Mouse (Mus musculus): ENCODE measurements around the gene Lingo1. TPM values are rescaled to one million over a fixed set of nuclear protein-coding genes. Genes with fewer than 3 reads are reported as not detected.

The Lingo1 gene
- polyA plus RNA-seq, 1 experiment = 1.0 TPM

GRCm38 (mm10) chr9:56700866-56701265 lies 95.4 kb downstream of the Lingo1 start:
- H3K27ac ChIP-seq (ENCODE audit: insufficient read depth, low read length) = no peak overlapping the region
- H3K9me3 ChIP-seq (replicated peaks; ENCODE audit: control insufficient read depth, insufficient read depth, low read length, poor library complexity, severe bottlenecking) = no peaks in the 10 kb centered on the region
- H3K4me1 ChIP-seq (ENCODE audit: control insufficient read depth, insufficient read depth, low read length) = no peaks in the 10 kb centered on the region

DNA sequence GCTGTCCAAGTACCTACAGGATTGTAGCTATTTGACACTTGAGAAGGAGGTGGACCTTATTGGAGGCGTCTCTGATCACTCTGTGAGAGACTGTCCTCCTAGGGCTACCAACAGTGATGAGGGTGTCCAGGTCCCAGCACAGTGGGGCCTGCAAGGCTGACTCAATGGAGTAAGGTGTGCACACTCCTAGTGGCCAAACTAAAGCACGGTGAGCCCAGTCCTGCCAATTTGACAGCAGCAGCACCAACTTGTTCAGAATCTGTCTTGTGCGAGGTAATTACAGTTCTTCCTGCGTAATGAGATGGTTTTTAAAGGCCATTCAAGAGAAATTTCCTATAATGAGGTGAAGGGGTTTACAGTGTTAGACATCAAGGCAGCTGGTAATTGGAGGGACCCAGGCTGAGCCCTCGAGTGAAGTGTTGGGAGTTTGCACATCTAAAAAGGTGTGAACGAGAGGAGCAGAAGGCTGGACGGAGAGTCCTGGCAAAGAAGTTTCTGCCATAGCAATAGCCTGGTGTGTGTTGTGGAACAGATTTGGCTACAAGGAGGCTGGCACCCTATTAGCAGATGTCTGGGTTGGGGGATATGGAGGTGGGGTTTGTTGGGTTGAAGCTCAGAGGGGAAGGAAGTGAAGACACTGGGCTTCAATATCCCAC lies 97.4 kb downstream of the Lingo1 start:
- Histone ChIP-seq H3K9ac (ENCODE audit: low read depth, poor library complexity, severe bottlenecking) (no peak overlapping the region), H3K27ac (ENCODE audit: insufficient read depth, low read length) (no peak overlapping the region), H3K36me3 (ENCODE audit: control insufficient read depth, insufficient read depth, low read length, poor library complexity, severe bottlenecking) (no peaks in the 10 kb centered on the region), H3K4me3 (ENCODE audit: low read depth, low read length) (no peak overlapping the region), H3K4me1 (ENCODE audit: control insufficient read depth, insufficient read depth, low read length) (no peaks in the 10 kb centered on the region), H3K9me3 (replicated peaks; ENCODE audit: control insufficient read depth, insufficient read depth, low read length, poor library complexity, severe bottlenecking) (no peaks in the 10 kb centered on the region), H3K27me3 (ENCODE audit: control insufficient read depth, insufficient read depth, low read length, poor library complexity, severe bottlenecking) (no peaks in the 10 kb centered on the region)
- no peak for TF ChIP-seq POLR2A (IDR thresholded peaks at IDR 0.05; ENCODE audit: insufficient read depth, low read length)
- no peak for TF ChIP-seq CTCF (IDR thresholded peaks at IDR 0.05; ENCODE audit: low read depth, low read length)
- no peak for TF ChIP-seq EP300 (IDR thresholded peaks at IDR 0.05; ENCODE audit: insufficient read depth, low read depth, low read length)

More at GRCm38 (mm10) chr9:56700866-56701265, 95.4 kb downstream of the Lingo1 start:
- no peak overlapping the region for H3K9ac ChIP-seq (ENCODE audit: low read depth, poor library complexity, severe bottlenecking)
- no peak overlapping the region for H3K4me3 ChIP-seq (ENCODE audit: low read depth, low read length)
- no peaks in the 10 kb centered on the region for H3K36me3 ChIP-seq (ENCODE audit: control insufficient read depth, insufficient read depth, low read length, poor library complexity, severe bottlenecking)
- H3K27me3 ChIP-seq (ENCODE audit: control insufficient read depth, insufficient read depth, low read length, poor library complexity, severe bottlenecking) = no peaks in the 10 kb centered on the region
- no peak for TF ChIP-seq CTCF (IDR thresholded peaks at IDR 0.05; ENCODE audit: low read depth, low read length)
- no peak for TF ChIP-seq POLR2A (IDR thresholded peaks at IDR 0.05; ENCODE audit: insufficient read depth, low read length)
- TF ChIP-seq EP300 (IDR thresholded peaks at IDR 0.05; ENCODE audit: insufficient read depth, low read depth, low read length) = no peak

DNA sequence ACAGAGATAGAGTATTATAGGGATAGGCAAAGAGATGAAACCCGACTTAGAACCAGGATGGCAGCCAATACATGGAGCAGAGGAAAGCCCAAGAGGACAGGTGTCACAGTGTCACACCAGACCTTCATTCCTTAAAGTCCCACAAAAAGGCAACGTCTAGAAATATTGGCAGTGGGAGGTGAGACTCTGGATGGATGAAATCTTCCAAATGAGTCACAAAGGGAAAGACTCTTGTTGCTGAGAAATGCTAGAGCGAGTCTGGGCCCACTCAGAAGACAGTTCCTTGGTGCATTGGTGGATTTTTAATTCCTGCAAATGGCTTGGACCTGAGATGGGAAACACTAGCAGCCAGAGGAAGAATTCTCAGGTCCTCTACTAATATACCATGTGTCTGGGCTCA lies 102.2 kb downstream of the Lingo1 start:
- no peaks in the 10 kb centered on the region for H3K4me1 ChIP-seq (ENCODE audit: control insufficient read depth, insufficient read depth, low read length)
- H3K27me3 ChIP-seq (ENCODE audit: control insufficient read depth, insufficient read depth, low read length, poor library complexity, severe bottlenecking) = no peaks in the 10 kb centered on the region
- H3K4me3 ChIP-seq (ENCODE audit: low read depth, low read length) = no peak overlapping the region
- no peak overlapping the region for H3K9ac ChIP-seq (ENCODE audit: low read depth, poor library complexity, severe bottlenecking)
- H3K27ac ChIP-seq (ENCODE audit: insufficient read depth, low read length) = no peak overlapping the region
- no peaks in the 10 kb centered on the region for H3K9me3 ChIP-seq (replicated peaks; ENCODE audit: control insufficient read depth, insufficient read depth, low read length, poor library complexity, severe bottlenecking)
- H3K36me3 ChIP-seq (ENCODE audit: control insufficient read depth, insufficient read depth, low read length, poor library complexity, severe bottlenecking) = no peaks in the 10 kb centered on the region
- TF ChIP-seq EP300 (IDR thresholded peaks at IDR 0.05; ENCODE audit: insufficient read depth, low read depth, low read length) = no peak
- TF ChIP-seq CTCF (IDR thresholded peaks at IDR 0.05; ENCODE audit: low read depth, low read length) = no peak
- no peak for TF ChIP-seq POLR2A (IDR thresholded peaks at IDR 0.05; ENCODE audit: insufficient read depth, low read length)

DNA sequence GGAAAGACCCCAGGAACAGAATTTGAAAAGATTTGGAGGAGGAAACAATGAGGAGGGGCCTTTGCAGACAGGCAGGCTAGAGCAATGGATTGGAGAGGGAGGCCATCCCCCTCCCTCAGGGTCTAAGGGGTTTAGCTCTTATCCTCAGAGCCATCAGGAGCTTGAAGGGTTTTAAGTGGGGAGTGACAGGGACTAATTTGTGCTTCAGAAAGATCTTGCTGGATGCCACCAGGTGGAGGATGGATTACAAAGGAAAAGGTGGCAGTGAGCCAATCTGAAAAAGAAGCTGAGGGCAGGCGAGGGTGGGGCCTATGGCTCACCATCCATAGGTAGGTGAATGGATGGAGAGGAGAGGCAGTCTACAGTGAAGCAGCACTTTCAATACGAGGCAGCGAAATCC lies 105.0 kb downstream of the Lingo1 start:
- H3K27me3 ChIP-seq (ENCODE audit: control insufficient read depth, insufficient read depth, low read length, poor library complexity, severe bottlenecking) = no peaks in the 10 kb centered on the region
- no peaks in the 10 kb centered on the region for H3K9me3 ChIP-seq (replicated peaks; ENCODE audit: control insufficient read depth, insufficient read depth, low read length, poor library complexity, severe bottlenecking)
- TF ChIP-seq EP300 (IDR thresholded peaks at IDR 0.05; ENCODE audit: insufficient read depth, low read depth, low read length) = no peak
- TF ChIP-seq CTCF (IDR thresholded peaks at IDR 0.05; ENCODE audit: low read depth, low read length) = no peak
- no peak for TF ChIP-seq POLR2A (IDR thresholded peaks at IDR 0.05; ENCODE audit: insufficient read depth, low read length)
- H3K4me1 ChIP-seq (ENCODE audit: control insufficient read depth, insufficient read depth, low read length) = no peaks in the 10 kb centered on the region
- no peak overlapping the region for H3K4me3 ChIP-seq (ENCODE audit: low read depth, low read length)
- no peak overlapping the region for H3K9ac ChIP-seq (ENCODE audit: low read depth, poor library complexity, severe bottlenecking)
- H3K27ac ChIP-seq (ENCODE audit: insufficient read depth, low read length) = no peak overlapping the region
- no peaks in the 10 kb centered on the region for H3K36me3 ChIP-seq (ENCODE audit: control insufficient read depth, insufficient read depth, low read length, poor library complexity, severe bottlenecking)

- H3K4me1 ChIP-seq (ENCODE audit: control insufficient read depth, insufficient read depth, low read length) = no peaks in the 10 kb centered on the region
- TF ChIP-seq POLR2A (IDR thresholded peaks at IDR 0.05; ENCODE audit: insufficient read depth, low read length) (no peak), CTCF (IDR thresholded peaks at IDR 0.05; ENCODE audit: low read depth, low read length) (no peak), EP300 (IDR thresholded peaks at IDR 0.05; ENCODE audit: insufficient read depth, low read depth, low read length) (no peak)
- no peaks in the 10 kb centered on the region for H3K27me3 ChIP-seq (ENCODE audit: control insufficient read depth, insufficient read depth, low read length, poor library complexity, severe bottlenecking)
- H3K36me3 ChIP-seq (ENCODE audit: control insufficient read depth, insufficient read depth, low read length, poor library complexity, severe bottlenecking) = no peaks in the 10 kb centered on the region
- H3K9me3 ChIP-seq (replicated peaks; ENCODE audit: control insufficient read depth, insufficient read depth, low read length, poor library complexity, severe bottlenecking) = no peaks in the 10 kb centered on the region
- H3K4me3 ChIP-seq (ENCODE audit: low read depth, low read length) = no peak overlapping the region
- H3K9ac ChIP-seq (ENCODE audit: low read depth, poor library complexity, severe bottlenecking) = no peak overlapping the region
- H3K27ac ChIP-seq (ENCODE audit: insufficient read depth, low read length) = no peak overlapping the region
These were observed 105.6 kb downstream of the Lingo1 start for GRCm38 (mm10) chr9:56690679-56691078.

GRCm38 (mm10) chr9:56687490-56687889 lies 108.8 kb downstream of the Lingo1 start:
- H3K4me3 ChIP-seq (ENCODE audit: low read depth, low read length) = no peak overlapping the region
- TF ChIP-seq CTCF (IDR thresholded peaks at IDR 0.05; ENCODE audit: low read depth, low read length) (no peak), POLR2A (IDR thresholded peaks at IDR 0.05; ENCODE audit: insufficient read depth, low read length) (no peak), EP300 (IDR thresholded peaks at IDR 0.05; ENCODE audit: insufficient read depth, low read depth, low read length) (no peak)
- H3K9me3 ChIP-seq (replicated peaks; ENCODE audit: control insufficient read depth, insufficient read depth, low read length, poor library complexity, severe bottlenecking) = no peaks in the 10 kb centered on the region
- H3K4me1 ChIP-seq (ENCODE audit: control insufficient read depth, insufficient read depth, low read length) = no peaks in the 10 kb centered on the region
- H3K27me3 ChIP-seq (ENCODE audit: control insufficient read depth, insufficient read depth, low read length, poor library complexity, severe bottlenecking) = no peaks in the 10 kb centered on the region
- no peaks in the 10 kb centered on the region for H3K36me3 ChIP-seq (ENCODE audit: control insufficient read depth, insufficient read depth, low read length, poor library complexity, severe bottlenecking)
- H3K9ac ChIP-seq (ENCODE audit: low read depth, poor library complexity, severe bottlenecking) = no peak overlapping the region
- no peak overlapping the region for H3K27ac ChIP-seq (ENCODE audit: insufficient read depth, low read length)
